Mouse (Mus musculus): Measurements from ENCODE around the gene Olfr12. TPM values are rescaled to one million over a fixed set of nuclear protein-coding genes. Genes with fewer than 3 reads are reported as not detected.

The Olfr12 gene
- polyA plus RNA-seq, 1 experiment from 2014 or later, result 0.09 TPM

- Histone ChIP-seq H3K9ac (ENCODE audit: low read depth, low read length) (no peak overlapping the region), H3K4me3 (ENCODE audit: low read depth, low read length) (no peak overlapping the region), H3K4me2 (replicated peaks; ENCODE audit: low read depth, low read length) (no peak overlapping the region), H3K36me3 (ENCODE audit: control insufficient read depth, insufficient read depth, low read length) (no peaks in the 10 kb centered on the region), H3K27me3 (ENCODE audit: control insufficient read depth, insufficient read depth, low read length) (no peaks in the 10 kb centered on the region), H3K4me1 (replicated peaks; ENCODE audit: control insufficient read depth, insufficient read depth, low read length) (0 out of 2 replicates have a peak, but pooled peaks cover 2% of the 10 kb centered on the region), H3K9me3 (ENCODE audit: control insufficient read depth, low read length) (no peaks in the 10 kb centered on the region), H3K27ac (ENCODE audit: low read depth, low read length) (no peak overlapping the region)
- ATAC-seq (ENCODE audit: low FRiP score) (no peak), DNase-seq (ENCODE audit: low spot score) (peak; percentile 28)
- 17% methylated on average over 1 of the region's 1 CpGs for WGBS
Observed at GRCm38 (mm10) chr1:92614516-92614915, 3.1 kb upstream of the Olfr12 start.

GRCm38 (mm10) chr1:92616046-92616445 lies 1.5 kb upstream of the Olfr12 start:
- Histone ChIP-seq H3K4me1 (replicated peaks; ENCODE audit: control insufficient read depth, insufficient read depth, low read length) (0 out of 2 replicates have a peak, but pooled peaks cover 2% of the 10 kb centered on the region), H3K4me2 (replicated peaks; ENCODE audit: low read depth, low read length) (no peak overlapping the region), H3K27ac (ENCODE audit: low read depth, low read length) (no peak overlapping the region), H3K27me3 (ENCODE audit: control insufficient read depth, insufficient read depth, low read length) (no peaks in the 10 kb centered on the region), H3K36me3 (ENCODE audit: control insufficient read depth, insufficient read depth, low read length) (no peaks in the 10 kb centered on the region), H3K9me3 (ENCODE audit: control insufficient read depth, low read length) (no peaks in the 10 kb centered on the region), H3K4me3 (ENCODE audit: low read depth, low read length) (no peak overlapping the region), H3K9ac (ENCODE audit: low read depth, low read length) (no peak overlapping the region)
- ATAC-seq (ENCODE audit: low FRiP score) (no peak), DNase-seq (ENCODE audit: low spot score) (no peak)
- 85% methylated on average over 1 of the region's 1 CpGs for WGBS

- no peak overlapping the region for H3K4me2 ChIP-seq (replicated peaks; ENCODE audit: low read depth, low read length)
- no peaks in the 10 kb centered on the region for H3K36me3 ChIP-seq (ENCODE audit: control insufficient read depth, insufficient read depth, low read length)
- ATAC-seq (ENCODE audit: low FRiP score), result no peak
- no peak overlapping the region for H3K27ac ChIP-seq (ENCODE audit: low read depth, low read length)
- no peak for DNase-seq (ENCODE audit: low spot score)
- WGBS, result 72% methylated on average over 4 of the region's 4 CpGs
- H3K4me1 ChIP-seq (replicated peaks; ENCODE audit: control insufficient read depth, insufficient read depth, low read length), result 0 out of 2 replicates have a peak, but pooled peaks cover 2% of the 10 kb centered on the region
- no peaks in the 10 kb centered on the region for H3K27me3 ChIP-seq (ENCODE audit: control insufficient read depth, insufficient read depth, low read length)
- H3K9ac ChIP-seq (ENCODE audit: low read depth, low read length), result no peak overlapping the region
- no peaks in the 10 kb centered on the region for H3K9me3 ChIP-seq (ENCODE audit: control insufficient read depth, low read length)
- no peak overlapping the region for H3K4me3 ChIP-seq (ENCODE audit: low read depth, low read length)
Observed at GRCm38 (mm10) chr1:92618360-92618759, 772 bp downstream of the Olfr12 start.

- Histone ChIP-seq H3K4me3 (ENCODE audit: low read depth, low read length) (no peak overlapping the region), H3K4me1 (replicated peaks; ENCODE audit: control insufficient read depth, insufficient read depth, low read length) (no peaks in the 10 kb centered on the region), H3K9ac (ENCODE audit: low read depth, low read length) (no peak overlapping the region), H3K27ac (ENCODE audit: low read depth, low read length) (no peak overlapping the region), H3K4me2 (replicated peaks; ENCODE audit: low read depth, low read length) (no peak overlapping the region), H3K36me3 (ENCODE audit: control insufficient read depth, insufficient read depth, low read length) (no peaks in the 10 kb centered on the region), H3K9me3 (ENCODE audit: control insufficient read depth, low read length) (no peaks in the 10 kb centered on the region), H3K27me3 (ENCODE audit: control insufficient read depth, insufficient read depth, low read length) (no peaks in the 10 kb centered on the region)
- WGBS, result 85% methylated on average over 4 of the region's 4 CpGs
- no peak for ATAC-seq (ENCODE audit: low FRiP score)
- DNase-seq (ENCODE audit: low spot score), result no peak
Observed at GRCm38 (mm10) chr1:92628227-92628626, 10.6 kb downstream of the Olfr12 start.

GRCm38 (mm10) chr1:92632196-92632595 lies 14.6 kb downstream of the Olfr12 start:
- Histone ChIP-seq H3K36me3 (ENCODE audit: control insufficient read depth, insufficient read depth, low read length) (no peaks in the 10 kb centered on the region; the same call in 1 of the 2 replicates), H3K9me3 (ENCODE audit: control insufficient read depth, low read length) (no peaks in the 10 kb centered on the region), H3K9ac (ENCODE audit: low read depth, low read length) (no peak overlapping the region), H3K27me3 (ENCODE audit: control insufficient read depth, insufficient read depth, low read length) (no peaks in the 10 kb centered on the region), H3K4me1 (replicated peaks; ENCODE audit: control insufficient read depth, insufficient read depth, low read length) (no peaks in the 10 kb centered on the region), H3K27ac (ENCODE audit: low read depth, low read length) (no peak overlapping the region), H3K4me3 (ENCODE audit: low read depth, low read length) (no peak overlapping the region), H3K4me2 (replicated peaks; ENCODE audit: low read depth, low read length) (no peak overlapping the region)
- ATAC-seq (ENCODE audit: low FRiP score) (no peak), DNase-seq (ENCODE audit: low spot score) (no peak)
- 81% methylated on average over 5 of the region's 5 CpGs for WGBS

GRCm38 (mm10) chr1:92632948-92633347 lies 15.4 kb downstream of the Olfr12 start:
- Histone ChIP-seq H3K27ac (ENCODE audit: low read depth, low read length) (no peak overlapping the region), H3K4me1 (replicated peaks; ENCODE audit: control insufficient read depth, insufficient read depth, low read length) (no peaks in the 10 kb centered on the region), H3K27me3 (ENCODE audit: control insufficient read depth, insufficient read depth, low read length) (no peaks in the 10 kb centered on the region), H3K4me2 (replicated peaks; ENCODE audit: low read depth, low read length) (no peak overlapping the region), H3K9ac (ENCODE audit: low read depth, low read length) (no peak overlapping the region), H3K9me3 (ENCODE audit: control insufficient read depth, low read length) (no peaks in the 10 kb centered on the region), H3K4me3 (ENCODE audit: low read depth, low read length) (no peak overlapping the region), H3K36me3 (ENCODE audit: control insufficient read depth, insufficient read depth, low read length) (no peaks in the 10 kb centered on the region; the same call in 1 of the 2 replicates)
- WGBS, result 66% methylated on average over 6 of the region's 6 CpGs
- DNase-seq (ENCODE audit: low spot score) (no peak), ATAC-seq (ENCODE audit: low FRiP score) (no peak)

- no peaks in the 10 kb centered on the region; the same call in 1 of the 2 replicates for H3K36me3 ChIP-seq (ENCODE audit: control insufficient read depth, insufficient read depth, low read length)
- WGBS, result 87% methylated on average over 8 of the region's 8 CpGs
- H3K9me3 ChIP-seq (ENCODE audit: control insufficient read depth, low read length), result no peaks in the 10 kb centered on the region
- ATAC-seq (ENCODE audit: low FRiP score), result no peak
- H3K9ac ChIP-seq (ENCODE audit: low read depth, low read length), result no peak overlapping the region
- no peak overlapping the region for H3K4me2 ChIP-seq (replicated peaks; ENCODE audit: low read depth, low read length)
- DNase-seq (ENCODE audit: low spot score), result no peak
- no peak overlapping the region for H3K27ac ChIP-seq (ENCODE audit: low read depth, low read length)
- no peaks in the 10 kb centered on the region for H3K4me1 ChIP-seq (replicated peaks; ENCODE audit: control insufficient read depth, insufficient read depth, low read length)
- no peak overlapping the region for H3K4me3 ChIP-seq (ENCODE audit: low read depth, low read length)
- H3K27me3 ChIP-seq (ENCODE audit: control insufficient read depth, insufficient read depth, low read length), result no peaks in the 10 kb centered on the region
Observed at GRCm38 (mm10) chr1:92633726-92634125, 16.1 kb downstream of the Olfr12 start.

GRCm38 (mm10) chr1:92634569-92634968 lies 17.0 kb downstream of the Olfr12 start:
- H3K9me3 ChIP-seq (ENCODE audit: control insufficient read depth, low read length), result no peaks in the 10 kb centered on the region
- peak; percentile 21; the same call in 1 of the 2 replicates for ATAC-seq (ENCODE audit: low FRiP score)
- no peak overlapping the region for H3K4me2 ChIP-seq (replicated peaks; ENCODE audit: low read depth, low read length)
- peak overlapping the region; percentile 30; the same call in 1 of the 2 replicates for H3K27ac ChIP-seq (ENCODE audit: low read depth, low read length)
- 65% methylated on average over 1 of the region's 1 CpGs for WGBS
- H3K27me3 ChIP-seq (ENCODE audit: control insufficient read depth, insufficient read depth, low read length), result no peaks in the 10 kb centered on the region
- H3K4me3 ChIP-seq (ENCODE audit: low read depth, low read length), result no peak overlapping the region
- no peaks in the 10 kb centered on the region for H3K4me1 ChIP-seq (replicated peaks; ENCODE audit: control insufficient read depth, insufficient read depth, low read length)
- H3K36me3 ChIP-seq (ENCODE audit: control insufficient read depth, insufficient read depth, low read length), result no peaks in the 10 kb centered on the region; the same call in 1 of the 2 replicates
- no peak for DNase-seq (ENCODE audit: low spot score)
- no peak overlapping the region for H3K9ac ChIP-seq (ENCODE audit: low read depth, low read length)

GRCm38 (mm10) chr1:92634976-92635599 lies 17.5 kb downstream of the Olfr12 start:
- no peak overlapping the region for H3K4me3 ChIP-seq (ENCODE audit: low read depth, low read length)
- H3K36me3 ChIP-seq (ENCODE audit: control insufficient read depth, insufficient read depth, low read length), result no peaks in the 10 kb centered on the region; the same call in 1 of the 2 replicates
- WGBS, result 73% methylated on average over 4 of the region's 4 CpGs
- ATAC-seq (ENCODE audit: low FRiP score), result peak; percentile 69
- H3K4me1 ChIP-seq (replicated peaks; ENCODE audit: control insufficient read depth, insufficient read depth, low read length), result no peaks in the 10 kb centered on the region
- DNase-seq (ENCODE audit: low spot score), result peak; percentile 22
- H3K9ac ChIP-seq (ENCODE audit: low read depth, low read length), result no peak overlapping the region
- peak overlapping the region; percentile 30; the same call in 1 of the 2 replicates for H3K27ac ChIP-seq (ENCODE audit: low read depth, low read length)
- no peaks in the 10 kb centered on the region for H3K9me3 ChIP-seq (ENCODE audit: control insufficient read depth, low read length)
- no peaks in the 10 kb centered on the region for H3K27me3 ChIP-seq (ENCODE audit: control insufficient read depth, insufficient read depth, low read length)
- no peak overlapping the region for H3K4me2 ChIP-seq (replicated peaks; ENCODE audit: low read depth, low read length)
